Mouse (Mus musculus) embryonic facial prominence, embryonic 14.5 days (tissue): ENCODE data around the gene Dus2. TPM values are rescaled to one million over a fixed set of nuclear protein-coding genes. Genes with fewer than 3 reads are reported as not detected.

ENCODE experiments used
- ATAC-seq: fragments of 200-750 bp; cut with Nextera tagmentation; 2 replicates; pipeline ENCODE4 v1.8.0; 2017; ENCODE audit warnings: low read depth, moderate number of reproducible peaks, moderate TSS enrichment
- DNase-seq: peaks from one replicate; pipeline ENCODE4 v3.0.0-alpha.2; 2015; ENCODE audit warnings: low spot score
- H3K27ac ChIP-seq: fragments of 300-500 bp; sonication (generic); replicated peaks from 2 replicates; pipeline ENCODE4 v1.5.1; 2014; ENCODE audit warnings: low read depth, mild to moderate bottlenecking, low read length, moderate library complexity
- H3K27me3 ChIP-seq: fragments of 300-500 bp; sonication (generic); replicated peaks from 2 replicates; pipeline ENCODE4 v1.6.1; 2014; ENCODE audit warnings: low read length; ENCODE audit not compliant: control insufficient read depth, insufficient read depth
- H3K36me3 ChIP-seq: fragments of 300-500 bp; sonication (generic); 2 replicates; pipeline ENCODE4 v1.6.1; 2014; ENCODE audit warnings: low read length, mixed read lengths; ENCODE audit not compliant: control insufficient read depth, insufficient read depth
- H3K4me1 ChIP-seq: fragments of 300-500 bp; sonication (generic); 2 replicates; pipeline ENCODE4 v1.6.1; 2014; ENCODE audit warnings: antibody characterized with exemption, low read length; ENCODE audit not compliant: control insufficient read depth, insufficient read depth
- H3K4me2 ChIP-seq: fragments of 300-500 bp; sonication (generic); 2 replicates; pipeline ENCODE4 v1.6.1; 2014; ENCODE audit warnings: low read depth, mild to moderate bottlenecking, low read length, moderate library complexity, mixed read lengths
- H3K4me3 ChIP-seq: fragments of 300-500 bp; sonication (generic); 2 replicates; pipeline ENCODE4 v1.5.1; 2014; ENCODE audit warnings: low read depth, mild to moderate bottlenecking, low read length
- H3K9ac ChIP-seq: fragments of 300-500 bp; sonication (generic); 2 replicates; pipeline ENCODE4 v1.6.1; 2014; ENCODE audit warnings: low read depth, mild to moderate bottlenecking, low read length, moderate library complexity, mixed read lengths
- H3K9me3 ChIP-seq: fragments of 300-500 bp; sonication (generic); 2 replicates; pipeline ENCODE4 v1.6.1; 2016; ENCODE audit warnings: low read length; ENCODE audit not compliant: control insufficient read depth
- WGBS: fragments of 180-500 bp; shearing (Covaris S2); extraction: QIAGEN DNeasy Blood & Tissue Kit; methylation state at CpG from one replicate; pipeline ENCODE4 v1.1.7; 2014; 5-methylcytosine and 5-hydroxymethylcytosine counted together
- microRNA-seq: library from miRNA; unstranded; fragments of <30 nt; microRNA quantifications from one replicate; pipeline ENCODE4, GENCODE M21; 2016; ENCODE audit warnings: borderline number of aligned reads
- polyA plus RNA-seq: library from polyadenylated mRNA; unstranded; fragments of >200 nt; fragmentation: Nextera tagmentation; extraction: Ambion mirVana; gene quantifications from 2 replicates; pipeline ENCODE4 v1.2.1, GENCODE M21; 2014

The Dus2 gene
- polyA plus RNA-seq, 1 experiment from 2014 or later, result 16.0 TPM

DNA sequence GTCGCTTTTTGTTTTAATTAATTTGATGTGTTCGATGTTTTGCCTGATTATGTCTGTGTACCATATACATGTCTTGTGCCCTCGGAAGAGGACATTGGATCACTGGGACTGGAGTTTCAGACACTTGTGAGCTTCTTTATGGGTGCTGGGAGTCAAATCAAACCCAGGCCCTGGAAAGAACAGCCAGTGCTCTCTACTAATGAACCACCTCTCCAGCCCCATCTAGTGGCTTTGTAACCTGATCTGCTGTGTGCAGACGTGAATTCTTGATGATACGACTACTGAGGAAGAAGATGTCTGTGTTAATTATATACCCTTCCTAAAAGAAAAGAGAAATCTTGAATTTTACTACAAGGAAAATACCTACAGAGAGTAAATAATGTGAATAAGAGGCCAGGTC, 85.5 kb downstream of the Dus2 start:
- H3K9me3 ChIP-seq, result no peaks in the 10 kb centered on the region
- 0 out of 2 replicates have a peak, but pooled peaks cover 12% of the 10 kb centered on the region for H3K36me3 ChIP-seq
- no peak overlapping the region for H3K4me2 ChIP-seq
- H3K4me1 ChIP-seq, result no peaks in the 10 kb centered on the region
- WGBS, result 65% methylated on average over 5 of the region's 5 CpGs
- DNase-seq (no peak), ATAC-seq (no peak)
- H3K9ac ChIP-seq, result no peak overlapping the region
- H3K27me3 ChIP-seq, result no peaks in the 10 kb centered on the region
- H3K4me3 ChIP-seq, result no peak overlapping the region
- H3K27ac ChIP-seq, result no peak overlapping the region

GRCm38 (mm10) chr8:106077452-106078067, 86.4 kb downstream of the Dus2 start:
- WGBS, result 86% methylated on average over 1 of the region's 1 CpGs
- Histone ChIP-seq H3K4me2 (no peak overlapping the region), H3K36me3 (peaks cover 17% of the 10 kb centered on the region; the same call in 1 of the 2 replicates), H3K4me3 (no peak overlapping the region), H3K27me3 (no peaks in the 10 kb centered on the region), H3K9ac (no peak overlapping the region), H3K4me1 (no peaks in the 10 kb centered on the region), H3K9me3 (no peaks in the 10 kb centered on the region), H3K27ac (no peak overlapping the region)
- DNase-seq (no peak), ATAC-seq (no peak)

DNA sequence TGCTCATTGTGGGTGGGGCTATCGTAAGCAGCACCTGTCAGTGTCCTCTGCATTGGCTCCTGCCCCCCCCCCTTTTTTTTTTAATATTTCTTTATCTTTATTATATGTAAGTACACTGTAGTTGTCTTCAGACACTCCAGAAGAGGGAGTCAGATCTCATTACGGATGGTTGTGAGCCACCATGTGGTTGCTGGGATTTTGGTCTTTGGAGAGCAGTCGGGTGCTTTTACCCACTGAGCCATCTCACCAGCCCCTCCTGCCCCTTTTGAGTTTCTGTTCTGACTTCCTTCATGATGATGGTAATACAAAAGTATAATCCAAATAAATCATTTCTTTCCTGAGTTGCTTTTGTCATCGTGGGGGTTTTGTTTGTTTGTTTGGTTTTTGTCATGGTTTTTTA, 111.2 kb downstream of the Dus2 start:
- Histone ChIP-seq H3K27ac (no peak overlapping the region), H3K4me1 (no peaks in the 10 kb centered on the region), H3K9me3 (no peaks in the 10 kb centered on the region), H3K4me3 (no peak overlapping the region), H3K4me2 (no peak overlapping the region), H3K27me3 (no peaks in the 10 kb centered on the region), H3K9ac (no peak overlapping the region), H3K36me3 (peaks cover 60% of the 10 kb centered on the region)
- DNase-seq (no peak), ATAC-seq (no peak)
- WGBS, result 86% methylated on average over 4 of the region's 4 CpGs

Small RNAs within 50 kb of the gene (microRNA-seq; reads per million reads assigned to microRNA genes)
- gene Mir7074, result not detected

Other genes starting within 250 kb of the Dus2 start
- gene Gfod2, start 232.7 kb upstream of the Dus2 start, polyA plus RNA-seq, result 14.7 and 15.1 TPM in 2 replicates
- gene Ranbp10, start 164.0 kb upstream of the Dus2 start, polyA plus RNA-seq, result 10.8 and 11.2 TPM in 2 replicates
- 0.52 and 3.4 TPM in 2 replicates for gene Tsnaxip1, start 163.6 kb upstream of the Dus2 start, polyA plus RNA-seq
- 35.0 and 35.8 TPM in 2 replicates for gene Cenpt, start 138.1 kb upstream of the Dus2 start, polyA plus RNA-seq
- 59.6 and 61.8 TPM in 2 replicates for gene Thap11, start 136.2 kb upstream of the Dus2 start, polyA plus RNA-seq
- 223 and 258 TPM in 2 replicates for gene Nutf2, start 130.8 kb upstream of the Dus2 start, polyA plus RNA-seq
- gene Edc4, start 110.5 kb upstream of the Dus2 start, polyA plus RNA-seq, result 35.8 and 42.0 TPM in 2 replicates
- 0.62 and 0.71 TPM in 2 replicates for gene Nrn1l, start 97.8 kb upstream of the Dus2 start, polyA plus RNA-seq
- gene Pskh1, start 90.9 kb upstream of the Dus2 start, polyA plus RNA-seq, result 26.1 and 34.0 TPM in 2 replicates
- 0.57 and 1.1 TPM in 2 replicates for gene Ctrl, start 57.5 kb upstream of the Dus2 start, polyA plus RNA-seq
- gene Psmb10, start 52.9 kb upstream of the Dus2 start, polyA plus RNA-seq, result 35.9 and 37.3 TPM in 2 replicates
- gene Lcat, start 48.0 kb upstream of the Dus2 start, polyA plus RNA-seq, result 1.7 and 1.8 TPM in 2 replicates
- 42.8 and 43.9 TPM in 2 replicates for gene Slc12a4, start 25.2 kb upstream of the Dus2 start, polyA plus RNA-seq
- gene Dpep3, start 11.9 kb upstream of the Dus2 start, polyA plus RNA-seq, result not detected in 2 replicates
- gene Dpep2nb, start 14.6 kb downstream of the Dus2 start, polyA plus RNA-seq, result not detected in 2 replicates
- 14.7 and 15.8 TPM in 2 replicates for gene Ddx28, start 20.5 kb downstream of the Dus2 start, polyA plus RNA-seq
- gene Nfatc3, start 67.5 kb downstream of the Dus2 start, polyA plus RNA-seq, result 7.2 and 7.3 TPM in 2 replicates
- gene Esrp2, start 145.6 kb downstream of the Dus2 start, polyA plus RNA-seq, result 14.9 and 20.0 TPM in 2 replicates
- 6.8 and 7.2 TPM in 2 replicates for gene Pla2g15, start 159.1 kb downstream of the Dus2 start, polyA plus RNA-seq
- gene Slc7a6, start 177.5 kb downstream of the Dus2 start, polyA plus RNA-seq, result 46.9 and 51.6 TPM in 2 replicates
- gene Slc7a6os, start 219.6 kb downstream of the Dus2 start, polyA plus RNA-seq, result 29.4 and 31.5 TPM in 2 replicates
- gene Prmt7, start 219.6 kb downstream of the Dus2 start, polyA plus RNA-seq, result 38.7 and 47.6 TPM in 2 replicates